Mouse (Mus musculus) liver, embryonic 13.5 days (tissue): ENCODE measurements around the gene BC035947. TPM values are rescaled to one million over a fixed set of nuclear protein-coding genes. Genes with fewer than 3 reads are reported as not detected.
A peak's percentile ranks its signal among the peaks of the same experiment; 100 is the strongest.

Experiments used
- ATAC-seq: fragments of 200-750 bp; cut with Nextera tagmentation; 2 replicates; pipeline ENCODE4 v1.8.0; 2017; ENCODE audit warnings: low read depth, mild to moderate bottlenecking, moderate number of reproducible peaks, moderate library complexity
- DNase-seq: peaks from one replicate; pipeline ENCODE4 v3.0.0; 2022
- H3K27ac ChIP-seq: fragments of 300-500 bp; sonication (generic); 2 replicates; pipeline ENCODE4 v1.5.1; 2015; ENCODE audit warnings: moderate library complexity, mild to moderate bottlenecking, inconsistent platforms
- H3K27me3 ChIP-seq: fragments of 300-500 bp; sonication (generic); 2 replicates; pipeline ENCODE4 v1.6.1; 2015; ENCODE audit warnings: mild to moderate bottlenecking, inconsistent platforms
- H3K36me3 ChIP-seq: fragments of 300-500 bp; sonication (generic); 2 replicates; pipeline ENCODE4 v1.6.1; 2015; ENCODE audit warnings: mild to moderate bottlenecking, inconsistent platforms
- H3K4me1 ChIP-seq: fragments of 300-500 bp; sonication (generic); replicated peaks from 2 replicates; pipeline ENCODE4 v1.6.1; 2015; ENCODE audit warnings: inconsistent platforms
- H3K4me2 ChIP-seq: fragments of 300-500 bp; sonication (generic); 2 replicates; pipeline ENCODE4 v1.6.1; 2015; ENCODE audit warnings: inconsistent platforms, mild to moderate bottlenecking, moderate library complexity
- H3K4me3 ChIP-seq: fragments of 300-500 bp; sonication (generic); replicated peaks from 2 replicates; pipeline ENCODE4 v1.5.1; 2015; ENCODE audit warnings: mild to moderate bottlenecking, inconsistent platforms
- H3K9ac ChIP-seq: fragments of 300-500 bp; sonication (generic); 2 replicates; pipeline ENCODE4 v1.6.1; 2015; ENCODE audit warnings: mild to moderate bottlenecking, inconsistent platforms
- H3K9me3 ChIP-seq: fragments of 300-500 bp; sonication (generic); replicated peaks from 2 replicates; pipeline ENCODE4 v1.6.1; 2016; ENCODE audit warnings: inconsistent platforms
- WGBS: fragments of 180-500 bp; shearing (Covaris S2); methylation state at CpG from one replicate; pipeline ENCODE4 v1.1.7; 2015; ENCODE audit not compliant: insufficient replicate concordance; 5-methylcytosine and 5-hydroxymethylcytosine counted together
- polyA plus RNA-seq: library from polyadenylated mRNA; unstranded; fragments of >200 nt; fragmentation: Nextera tagmentation; extraction: Ambion mirVana; gene quantifications from 2 replicates; pipeline ENCODE4 v1.2.1, GENCODE M21; 2015

BC035947 gene
- polyA plus RNA-seq, 1 experiment from 2014 or later: not detected

DNA sequence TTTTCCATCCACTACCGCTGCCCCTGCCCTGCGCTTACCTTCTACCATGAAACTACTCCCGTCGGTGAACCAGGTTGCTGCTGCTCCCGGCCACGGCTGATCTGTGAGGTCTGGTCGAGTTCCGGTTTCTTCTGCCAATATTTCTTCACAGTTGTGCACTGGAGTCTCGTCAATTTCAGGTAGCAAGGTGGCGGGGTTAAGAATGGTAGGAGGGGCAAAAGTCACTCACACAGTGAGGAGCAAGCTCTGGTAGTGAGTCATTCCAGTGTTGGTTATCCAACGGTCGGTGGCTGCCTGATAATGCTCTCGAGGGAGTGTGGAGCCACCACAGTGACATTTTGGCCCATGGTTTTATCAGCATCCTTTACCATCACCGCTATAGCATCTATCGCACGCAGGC lies 10.9 kb downstream of the BC035947 start:
- DNase-seq (no peak), ATAC-seq (no peak)
- Histone ChIP-seq H3K9me3 (no peaks in the 10 kb centered on the region), H3K9ac (no peak overlapping the region), H3K27me3 (no peaks in the 10 kb centered on the region), H3K4me3 (no peak overlapping the region), H3K27ac (no peak overlapping the region), H3K4me1 (no peaks in the 10 kb centered on the region), H3K36me3 (no peaks in the 10 kb centered on the region), H3K4me2 (no peak overlapping the region)
- WGBS: 80% methylated on average over 16 of the region's 16 CpGs

DNA sequence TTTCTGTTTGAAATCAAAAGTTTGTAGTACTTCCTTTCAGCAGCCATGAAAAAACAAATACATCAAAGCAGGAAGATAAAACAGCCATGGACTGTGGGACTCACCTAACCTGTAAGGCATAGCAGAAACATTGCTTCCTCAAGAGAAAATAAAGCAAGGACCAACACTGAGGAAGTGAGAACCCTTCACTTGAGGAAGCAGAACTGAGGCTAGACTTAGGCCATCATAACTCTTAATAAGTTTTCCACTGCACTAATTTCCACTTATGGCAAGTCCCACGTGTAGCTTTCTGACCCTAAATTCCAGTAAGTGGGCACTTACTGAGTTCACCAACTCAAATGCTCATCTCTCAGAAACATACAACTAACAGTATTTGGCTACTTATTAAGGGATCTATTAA lies 21.8 kb downstream of the BC035947 start:
- no peak overlapping the region for H3K9ac ChIP-seq
- H3K9me3 ChIP-seq: no peaks in the 10 kb centered on the region
- peak overlapping the region; percentile 83 for H3K4me2 ChIP-seq
- 59% methylated on average over 1 of the region's 1 CpGs for WGBS
- 0 out of 2 replicates have a peak, but pooled peaks cover 8% of the 10 kb centered on the region for H3K36me3 ChIP-seq
- no peak for DNase-seq
- H3K4me3 ChIP-seq: peak overlapping the region; percentile 95; the same call in 1 of the 2 replicates
- H3K4me1 ChIP-seq: peaks cover 41% of the 10 kb centered on the region
- H3K27ac ChIP-seq: no peak overlapping the region
- no peaks in the 10 kb centered on the region for H3K27me3 ChIP-seq
- no peak for ATAC-seq

DNA sequence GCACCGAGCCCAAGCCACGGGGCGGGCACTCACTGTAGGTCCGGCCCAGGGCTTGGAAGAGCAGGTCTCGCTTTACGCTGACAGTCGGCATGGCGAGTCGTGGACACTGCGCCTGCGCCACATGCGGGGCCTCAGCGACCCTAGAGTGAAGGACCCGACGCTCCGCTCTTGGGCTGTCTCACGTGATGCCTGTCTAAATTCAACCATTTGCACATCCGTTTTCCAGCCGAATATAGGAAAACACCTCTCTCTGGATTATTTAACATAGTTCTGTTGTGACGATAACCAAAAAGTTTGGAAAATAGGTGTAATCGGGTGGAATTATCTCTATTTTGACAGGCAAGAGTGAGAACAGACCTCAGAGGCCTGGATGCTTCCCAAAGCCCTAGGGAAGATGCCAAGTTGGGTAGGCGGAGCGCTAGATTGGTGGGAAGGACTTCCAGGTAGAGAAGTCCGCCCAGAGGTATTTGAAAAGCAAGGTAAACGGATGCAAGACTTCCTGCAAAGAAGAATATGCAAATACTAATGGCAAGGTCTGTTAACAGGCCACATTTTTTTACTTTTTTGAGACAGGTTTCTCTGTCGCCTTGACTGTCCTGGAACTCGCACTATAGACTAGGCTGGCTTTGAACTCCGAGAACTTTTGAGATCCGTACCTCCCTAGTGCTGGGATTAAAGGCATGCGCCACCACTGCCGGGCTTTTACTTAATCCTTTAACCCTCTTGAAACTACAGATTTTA lies 23.0 kb downstream of the BC035947 start, which contains the start of gene Farsb:
TSS of gene Farsb (minus strand) at position 146 of the 741 bp plus-strand sequence.
- Histone ChIP-seq H3K4me3 (peak within 1 kb of the TSS; percentile 95), H3K36me3 (peaks cover 16% of the 10 kb centered on the region; the same call in 1 of the 2 replicates), H3K4me1 (peaks cover 47% of the 10 kb centered on the region), H3K9me3 (no peaks in the 10 kb centered on the region), H3K9ac (peak within 1 kb of the TSS; percentile 89), H3K27me3 (no peaks in the 10 kb centered on the region), H3K27ac (peak within 1 kb of the TSS; percentile 74), H3K4me2 (peak within 1 kb of the TSS; percentile 83)
- under 1% methylated on average over 31 of the region's 31 CpGs for WGBS
- DNase-seq: peak; percentile 86
- peak; percentile 97 for ATAC-seq

DNA sequence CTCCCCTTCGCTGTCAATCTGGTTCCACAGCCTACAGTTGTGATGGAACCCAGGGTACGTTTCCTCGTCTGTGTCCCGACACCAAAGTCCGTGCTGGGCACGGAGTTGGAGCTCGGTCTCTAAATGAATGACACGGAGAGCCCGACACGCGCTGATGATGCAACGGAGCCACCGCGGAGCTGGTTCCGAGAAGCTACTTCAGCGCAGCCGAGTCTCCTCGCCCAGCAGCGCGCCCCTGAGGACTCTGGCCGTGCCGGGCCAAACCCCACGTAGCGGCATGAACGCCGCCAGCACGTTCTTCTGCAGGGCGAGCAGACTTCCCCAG lies 23.6 kb downstream of the BC035947 start:
- Histone ChIP-seq H3K9ac (peak overlapping the region; percentile 89), H3K27ac (peak overlapping the region; percentile 74), H3K4me2 (peak overlapping the region; percentile 83), H3K36me3 (peaks cover 19% of the 10 kb centered on the region; the same call in 1 of the 2 replicates), H3K9me3 (no peaks in the 10 kb centered on the region), H3K4me1 (peaks cover 50% of the 10 kb centered on the region), H3K27me3 (no peaks in the 10 kb centered on the region), H3K4me3 (peak overlapping the region; percentile 95)
- WGBS: under 1% methylated on average over 28 of the region's 28 CpGs
- no peak for DNase-seq
- no peak for ATAC-seq

DNA sequence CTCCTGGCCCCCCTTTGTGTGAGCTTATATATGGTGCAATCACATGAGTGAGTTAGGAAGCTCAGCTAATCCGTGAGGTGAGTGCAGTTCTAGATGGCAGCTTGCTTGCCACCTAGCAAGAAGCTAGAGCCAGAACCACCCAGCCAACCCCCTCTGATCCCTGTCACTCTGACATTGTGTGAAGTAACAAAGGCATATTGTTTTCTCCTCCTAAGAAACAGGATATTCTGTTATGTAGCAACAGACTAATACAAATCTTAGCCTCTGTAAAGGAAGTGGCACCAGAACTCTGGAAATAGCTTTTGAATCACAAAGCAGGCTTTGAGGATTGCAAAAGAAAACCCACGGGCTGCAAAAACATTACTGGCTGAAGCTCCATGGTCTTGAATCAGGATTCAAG lies 27.6 kb downstream of the BC035947 start:
- no peak overlapping the region for H3K4me2 ChIP-seq
- H3K4me3 ChIP-seq: no peak overlapping the region
- no peaks in the 10 kb centered on the region for H3K27me3 ChIP-seq
- DNase-seq (no peak), ATAC-seq (no peak)
- 70% methylated on average over 2 of the region's 2 CpGs for WGBS
- H3K4me1 ChIP-seq: peaks cover 52% of the 10 kb centered on the region
- no peaks in the 10 kb centered on the region for H3K9me3 ChIP-seq
- H3K36me3 ChIP-seq: peaks cover 46% of the 10 kb centered on the region
- no peak overlapping the region for H3K27ac ChIP-seq
- no peak overlapping the region for H3K9ac ChIP-seq

DNA sequence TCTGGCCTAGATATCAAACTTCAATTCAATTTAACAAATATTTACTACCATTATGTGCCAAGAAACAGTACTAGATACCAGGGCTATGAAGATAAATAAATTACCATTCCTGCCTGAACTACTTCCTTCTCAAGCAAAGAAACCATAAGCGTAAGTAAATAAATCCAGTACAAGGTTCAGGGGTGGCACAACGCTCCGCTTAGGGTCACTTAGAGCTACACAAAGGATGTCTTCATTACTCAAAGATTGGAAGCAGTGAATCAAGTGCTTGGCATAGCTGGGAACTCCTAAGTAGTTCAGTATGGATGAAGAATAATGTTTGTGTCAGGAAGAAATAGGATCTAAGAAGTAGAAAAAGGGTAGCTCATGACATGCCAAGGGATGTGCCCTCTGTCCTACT lies 28.5 kb downstream of the BC035947 start:
- no peak for ATAC-seq
- H3K27ac ChIP-seq: no peak overlapping the region
- no peak overlapping the region for H3K4me2 ChIP-seq

DNA sequence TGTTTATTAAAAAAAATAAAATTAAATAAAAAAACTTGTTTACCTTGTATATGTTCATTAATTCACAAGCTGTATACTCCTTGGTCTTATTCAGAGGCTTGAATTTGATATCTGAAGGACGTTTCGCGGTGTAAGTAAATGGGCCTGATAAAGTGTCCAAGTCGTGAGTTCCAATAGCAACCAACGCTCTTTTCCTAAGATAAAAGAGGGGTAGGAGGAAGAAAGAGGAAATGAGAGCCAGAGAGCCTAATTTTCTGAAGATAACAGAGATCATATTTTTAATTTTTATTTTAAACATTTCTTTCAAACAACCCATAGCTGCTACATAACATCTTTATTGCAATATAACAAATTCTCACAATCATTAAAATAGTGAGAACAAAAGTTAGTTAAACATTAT lies 39.5 kb downstream of the BC035947 start:
- ATAC-seq (no peak), DNase-seq (no peak)
- peaks cover 77% of the 10 kb centered on the region for H3K36me3 ChIP-seq
- H3K9me3 ChIP-seq: no peaks in the 10 kb centered on the region
- no peak overlapping the region for H3K4me3 ChIP-seq
- H3K4me1 ChIP-seq: no peaks in the 10 kb centered on the region
- no peak overlapping the region for H3K9ac ChIP-seq
- 76% methylated on average over 5 of the region's 5 CpGs for WGBS
- no peaks in the 10 kb centered on the region for H3K27me3 ChIP-seq
- H3K27ac ChIP-seq: no peak overlapping the region
- H3K4me2 ChIP-seq: no peak overlapping the region

More for the DNA sequence above, 28.5 kb downstream of the BC035947 start:
- no peaks in the 10 kb centered on the region for H3K9me3 ChIP-seq
- DNase-seq: no peak
- H3K9ac ChIP-seq: no peak overlapping the region
- 91% methylated on average over 3 of the region's 3 CpGs for WGBS
- H3K4me3 ChIP-seq: no peak overlapping the region
- H3K36me3 ChIP-seq: peaks cover 54% of the 10 kb centered on the region
- H3K4me1 ChIP-seq: peaks cover 50% of the 10 kb centered on the region
- H3K27me3 ChIP-seq: no peaks in the 10 kb centered on the region

DNA sequence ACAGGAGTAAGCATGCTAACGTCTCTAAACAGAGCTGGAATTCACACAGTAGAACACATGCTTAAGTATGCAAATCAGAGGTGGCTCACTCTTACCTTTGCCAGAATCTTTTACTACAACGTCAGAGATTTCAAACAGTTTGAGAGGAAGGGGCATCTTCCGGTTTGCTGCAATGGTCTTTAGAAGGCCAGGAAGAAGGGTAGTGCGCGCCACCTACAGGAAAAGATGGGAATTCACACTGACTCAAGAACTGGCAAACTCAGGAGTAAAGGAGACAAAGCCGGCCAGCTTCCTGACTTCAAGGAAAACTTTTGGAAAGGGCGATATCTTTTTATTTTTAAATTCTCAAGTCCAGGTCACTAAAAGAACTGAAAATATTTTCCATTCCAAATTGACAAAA lies 57.3 kb downstream of the BC035947 start:
- H3K4me3 ChIP-seq: no peak overlapping the region
- no peaks in the 10 kb centered on the region for H3K27me3 ChIP-seq
- ATAC-seq (no peak), DNase-seq (no peak)
- H3K9ac ChIP-seq: no peak overlapping the region
- no peak overlapping the region for H3K27ac ChIP-seq
- no peaks in the 10 kb centered on the region for H3K4me1 ChIP-seq
- no peak overlapping the region for H3K4me2 ChIP-seq
- H3K9me3 ChIP-seq: no peaks in the 10 kb centered on the region
- H3K36me3 ChIP-seq: peaks cover 83% of the 10 kb centered on the region
- WGBS: 51% methylated on average over 7 of the region's 7 CpGs

DNA sequence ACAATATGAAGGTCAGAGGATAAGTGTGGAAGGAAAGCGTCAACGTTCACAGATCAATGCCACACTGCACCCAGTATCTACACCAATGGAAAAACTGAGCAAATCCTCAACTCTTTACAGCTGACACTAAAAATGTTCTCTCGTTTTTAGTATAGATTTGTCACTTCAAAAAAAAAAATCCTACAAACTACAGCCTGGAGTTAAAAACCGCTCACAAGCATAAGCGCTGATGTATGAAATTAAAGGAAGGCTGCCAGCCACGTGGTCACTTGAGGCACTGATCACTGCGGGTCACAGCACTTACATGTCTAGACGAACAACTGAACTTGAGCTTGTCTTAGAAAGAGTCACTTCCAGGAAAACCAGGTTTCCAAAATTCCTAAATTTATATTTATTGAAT lies 58.1 kb downstream of the BC035947 start:
- no peak overlapping the region for H3K4me3 ChIP-seq
- no peak overlapping the region for H3K9ac ChIP-seq
- DNase-seq (no peak), ATAC-seq (no peak)
- no peak overlapping the region for H3K4me2 ChIP-seq
- H3K9me3 ChIP-seq: no peaks in the 10 kb centered on the region
- no peak overlapping the region for H3K27ac ChIP-seq
- peaks cover 77% of the 10 kb centered on the region for H3K36me3 ChIP-seq
- WGBS: 86% methylated on average over 8 of the region's 8 CpGs
- H3K4me1 ChIP-seq: no peaks in the 10 kb centered on the region
- H3K27me3 ChIP-seq: no peaks in the 10 kb centered on the region

DNA sequence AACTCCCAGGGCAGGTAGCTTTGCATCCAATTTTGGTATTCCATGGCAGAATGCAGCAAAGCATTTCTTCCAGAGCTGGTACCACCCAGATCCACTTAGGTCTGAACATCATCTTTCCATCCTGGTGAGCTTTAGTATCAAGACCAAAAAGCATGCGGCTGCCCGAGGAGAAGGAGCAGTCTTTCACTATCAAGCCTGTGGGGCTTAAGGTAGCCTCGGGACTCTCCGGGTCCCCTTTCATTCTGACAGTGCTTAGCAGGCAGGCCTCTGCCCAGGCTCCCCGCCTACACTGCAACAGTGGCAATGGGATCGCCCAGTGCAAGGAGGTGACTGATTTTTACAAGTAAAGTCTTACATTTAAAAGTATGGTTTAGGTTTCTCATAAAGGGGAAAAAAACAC lies 59.4 kb downstream of the BC035947 start:
- H3K27me3 ChIP-seq: no peaks in the 10 kb centered on the region
- H3K4me3 ChIP-seq: no peak overlapping the region
- no peak overlapping the region for H3K27ac ChIP-seq
- no peak overlapping the region for H3K9ac ChIP-seq
- H3K4me2 ChIP-seq: no peak overlapping the region
- DNase-seq (no peak), ATAC-seq (no peak)
- H3K4me1 ChIP-seq: no peaks in the 10 kb centered on the region
- WGBS: 76% methylated on average over 6 of the region's 6 CpGs
- peaks cover 75% of the 10 kb centered on the region for H3K36me3 ChIP-seq
- no peaks in the 10 kb centered on the region for H3K9me3 ChIP-seq

DNA sequence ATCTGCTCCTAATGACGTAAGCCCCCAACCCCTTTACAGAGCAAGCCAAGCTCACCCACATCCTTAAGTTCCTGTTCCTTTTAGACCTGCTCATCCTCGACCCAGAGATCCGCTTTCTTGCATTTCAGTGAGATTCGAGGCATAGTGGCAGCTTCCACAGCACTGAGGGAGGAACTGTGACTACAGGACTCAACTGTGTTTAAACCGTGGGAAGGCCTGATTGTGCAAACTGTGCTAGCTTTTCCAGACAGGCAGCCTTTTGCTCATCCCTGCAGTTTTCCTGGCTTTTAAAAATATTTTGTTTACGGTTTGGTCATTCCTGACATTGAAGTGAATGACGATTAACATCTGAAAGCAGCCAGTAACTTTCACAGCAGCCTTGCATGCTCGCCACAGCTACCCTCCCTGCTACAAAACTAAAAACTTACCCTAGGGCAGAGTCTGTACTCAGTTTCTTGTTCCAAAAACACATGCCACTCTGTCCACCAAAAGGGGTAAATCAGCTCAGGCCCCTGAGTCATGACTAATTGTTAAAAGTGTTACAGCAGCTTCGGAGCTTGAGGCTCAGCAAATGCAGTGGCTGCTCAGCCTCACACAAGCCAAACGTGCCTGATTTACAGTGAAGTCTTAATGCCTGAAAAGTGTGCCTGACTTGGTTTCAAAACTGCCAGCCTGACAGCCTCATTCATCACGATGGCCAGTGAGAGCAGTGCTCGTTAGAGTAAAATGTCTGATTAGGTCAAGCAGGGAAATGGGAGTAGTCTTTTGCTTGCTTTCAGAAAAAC lies 60.7 kb downstream of the BC035947 start:
- Histone ChIP-seq H3K9me3 (no peaks in the 10 kb centered on the region), H3K9ac (no peak overlapping the region), H3K36me3 (peaks cover 76% of the 10 kb centered on the region), H3K4me2 (no peak overlapping the region), H3K4me3 (no peak overlapping the region), H3K27me3 (no peaks in the 10 kb centered on the region), H3K4me1 (no peaks in the 10 kb centered on the region), H3K27ac (no peak overlapping the region)
- no peak for DNase-seq
- ATAC-seq: no peak
- WGBS: 83% methylated on average over 12 of the region's 12 CpGs
